Mouse (Mus musculus): ENCODE results near the gene Cox20. TPM values are rescaled to one million over a fixed set of nuclear protein-coding genes. Genes with fewer than 3 reads are reported as not detected.

Cox20 gene
- total RNA-seq, 2 experiments from 2014 or later: 35.3 to 38.1 TPM

GRCm38 (mm10) chr1:178354576-178354975, 35.6 kb downstream of the Cox20 start:
- no peak for DNase-seq

GRCm38 (mm10) chr1:178357776-178358710, 39.1 kb downstream of the Cox20 start:
- no peak for DNase-seq

- no peak for DNase-seq
Observed at GRCm38 (mm10) chr1:178360264-178360663, 41.3 kb downstream of the Cox20 start.

GRCm38 (mm10) chr1:178360702-178361101, 41.8 kb downstream of the Cox20 start:
- no peak for DNase-seq

- DNase-seq: no peak
Observed at GRCm38 (mm10) chr1:178365171-178365570, 46.2 kb downstream of the Cox20 start.

GRCm38 (mm10) chr1:178368121-178368520, 49.2 kb downstream of the Cox20 start:
- DNase-seq: no peak

- DNase-seq: peak; percentile 88
Observed at GRCm38 (mm10) chr1:178368548-178369271, 49.8 kb downstream of the Cox20 start.

- DNase-seq: peak; percentile 16
Observed at GRCm38 (mm10) chr1:178369272-178369651, 50.3 kb downstream of the Cox20 start.

Small RNA genes within 50 kb of the gene (microRNA-seq; reads per million reads assigned to microRNA genes)
- gene Gm27458: 0 reads per million in 2 experiments

Other genes starting within 250 kb of the Cox20 start
- gene Desi2, start 131.7 kb upstream of the Cox20 start, total RNA-seq (2021): 10 to 100 TPM; 29.3 to 32.0 TPM
- 100 to 1,000 TPM; 180 to 224 TPM for gene Hnrnpu, start 18.7 kb downstream of the Cox20 start, total RNA-seq (2021)
- gene Efcab2, start 87.0 kb downstream of the Cox20 start, total RNA-seq (2021): 10 to 100 TPM in 1 of 2 experiments, 1 to 10 TPM in 1; 4.8 to 10.0 TPM
- 1 to 10 TPM; 1.4 to 1.7 TPM for gene Kif26b, start 210.0 kb downstream of the Cox20 start, total RNA-seq (2021)